Mouse (Mus musculus) hematopoietic multipotent progenitor cell, adult 10-12 weeks (in vitro differentiated cells): ENCODE results near the gene Nr2f6. TPM values are rescaled to one million over a fixed set of nuclear protein-coding genes. Genes with fewer than 3 reads are reported as not detected.

Experiments
- polyA plus RNA-seq: library from polyadenylated mRNA; stranded (reverse); fragments of >175 nt; gene quantifications from 2 replicates; pipeline ENCODE4 v1.2.3, GENCODE M21; 2012; ENCODE audit warnings: low replicate concordance

Gene Nr2f6
- polyA plus RNA-seq, result 47.0 and 71.0 TPM in 2 replicates

DNA sequence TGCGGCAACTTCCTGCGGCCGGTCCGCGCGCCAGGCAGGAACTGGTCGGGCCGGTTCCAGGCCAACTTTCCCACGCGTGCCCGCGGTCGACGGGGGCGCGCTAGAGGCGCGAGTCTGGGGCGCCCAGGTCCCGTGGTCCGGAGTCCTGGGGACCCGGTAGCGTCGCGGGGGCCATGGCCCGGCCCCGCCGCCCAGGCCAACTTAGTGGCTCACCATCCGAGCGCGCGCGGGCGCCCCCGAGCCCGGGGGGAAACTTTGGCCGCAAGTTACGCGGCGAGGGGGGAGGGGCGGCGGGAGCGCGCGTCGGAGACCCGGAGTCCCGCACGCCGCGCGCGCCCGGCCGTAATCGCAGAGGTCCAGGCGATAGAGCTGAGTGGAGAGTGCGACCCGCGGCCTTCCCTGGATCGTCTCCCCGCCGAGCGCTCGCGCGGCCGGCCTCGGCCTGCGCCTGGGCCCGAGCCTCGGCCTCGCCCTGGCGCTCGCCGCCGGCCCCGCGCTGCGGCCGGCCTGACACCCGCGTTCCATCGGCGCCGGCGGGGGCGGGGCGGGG lies at the start of gene Nr2f6:
Gene Nr2f6, minus strand, starts transcription at position 540 of the 550 bp plus-strand sequence.

DNA sequence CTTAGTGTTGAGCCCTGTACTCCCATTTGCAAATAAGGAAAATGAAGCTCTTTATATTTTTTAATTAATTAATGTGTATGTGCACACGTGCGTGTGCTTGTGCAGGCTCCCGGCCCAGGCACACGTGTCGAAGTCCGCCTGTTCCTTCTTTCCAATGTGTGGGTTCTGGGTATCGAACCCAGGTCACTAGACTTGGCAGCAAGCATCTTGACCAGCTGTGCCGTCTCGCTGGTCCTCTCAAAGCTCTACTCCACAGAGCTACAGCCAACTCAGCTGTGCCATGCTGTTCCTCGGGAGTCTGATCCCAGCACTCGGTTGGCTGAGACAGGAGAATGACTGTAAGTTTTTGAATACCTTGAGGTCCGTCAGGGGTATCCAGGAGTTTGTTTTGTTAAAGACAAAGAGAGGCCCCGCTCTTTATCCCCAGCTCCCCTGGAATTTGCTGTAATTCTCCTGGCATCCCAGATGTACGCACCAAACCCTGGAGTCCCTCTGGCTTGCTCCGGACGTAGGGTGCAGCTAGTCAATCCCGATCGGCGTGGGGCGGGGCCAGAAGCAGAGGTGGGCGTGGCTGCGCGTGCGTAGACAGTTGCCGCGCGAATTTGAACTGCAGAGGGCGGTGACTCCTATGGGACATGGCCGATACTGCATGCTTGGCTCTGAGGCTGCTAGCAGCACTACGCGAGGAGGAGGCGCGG lies 23.8 kb upstream of the Nr2f6 start, which contains the start of gene Ankle1:
Gene Ankle1, plus strand, starts transcription at position 610 of the 698 bp plus-strand sequence.

DNA sequence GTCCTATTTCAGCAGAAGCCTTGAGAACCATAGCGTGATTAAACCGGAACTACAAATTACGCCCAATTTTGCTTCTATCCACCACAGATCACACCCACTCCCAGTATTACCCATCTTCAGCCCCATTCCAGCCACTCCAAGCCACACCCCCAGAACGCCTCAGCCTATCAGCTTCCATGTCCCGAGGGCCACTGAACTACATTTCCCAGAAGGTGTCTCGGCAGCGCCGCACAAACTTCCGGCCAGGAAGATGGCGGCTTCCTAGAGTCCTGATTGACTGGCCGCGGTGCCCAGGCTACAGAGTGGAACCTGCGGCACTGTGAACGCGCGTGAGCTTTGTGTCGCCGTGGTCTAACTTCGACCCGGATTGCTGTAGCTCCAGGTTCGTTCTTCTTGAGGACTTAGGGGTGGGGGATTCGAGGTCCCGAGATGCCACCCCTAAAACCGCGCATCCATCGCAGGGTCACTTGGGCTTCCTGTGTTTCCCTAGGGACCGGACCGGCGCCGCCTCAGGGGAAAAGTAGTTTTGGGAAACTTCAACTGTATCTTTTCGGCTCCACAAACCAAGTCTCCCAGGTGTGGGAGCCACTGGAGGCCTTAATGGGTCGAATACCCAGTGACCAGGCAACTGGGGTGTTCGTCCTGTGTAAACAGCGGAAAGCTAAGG lies 15.0 kb upstream of the Nr2f6 start, which contains the start of gene Babam1:
Gene Babam1, plus strand, starts transcription at position 223 of the 667 bp plus-strand sequence.

DNA sequence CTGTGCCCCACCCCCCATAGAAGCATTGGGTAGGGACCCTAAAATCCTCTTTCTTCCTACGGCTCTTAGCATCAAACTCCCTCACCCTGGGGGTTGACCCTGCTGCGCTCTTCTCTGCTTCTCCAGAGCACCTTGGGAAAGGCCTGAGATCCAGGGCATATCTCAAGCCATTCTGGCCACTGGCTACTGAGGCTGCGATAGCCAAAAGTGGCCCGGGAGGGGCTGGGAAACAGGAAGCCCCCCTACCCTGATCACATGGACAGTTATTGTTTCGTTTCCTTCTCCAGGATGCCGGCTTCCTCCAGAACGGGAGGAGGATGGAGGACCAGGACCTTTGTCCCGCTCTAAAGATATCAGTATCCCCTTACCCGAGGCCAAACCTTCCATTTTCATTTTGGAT lies 13.9 kb upstream of the Nr2f6 start, which contains the start of gene Ushbp1:
Gene Ushbp1, minus strand, starts transcription at position 174 of the 400 bp plus-strand sequence.

DNA sequence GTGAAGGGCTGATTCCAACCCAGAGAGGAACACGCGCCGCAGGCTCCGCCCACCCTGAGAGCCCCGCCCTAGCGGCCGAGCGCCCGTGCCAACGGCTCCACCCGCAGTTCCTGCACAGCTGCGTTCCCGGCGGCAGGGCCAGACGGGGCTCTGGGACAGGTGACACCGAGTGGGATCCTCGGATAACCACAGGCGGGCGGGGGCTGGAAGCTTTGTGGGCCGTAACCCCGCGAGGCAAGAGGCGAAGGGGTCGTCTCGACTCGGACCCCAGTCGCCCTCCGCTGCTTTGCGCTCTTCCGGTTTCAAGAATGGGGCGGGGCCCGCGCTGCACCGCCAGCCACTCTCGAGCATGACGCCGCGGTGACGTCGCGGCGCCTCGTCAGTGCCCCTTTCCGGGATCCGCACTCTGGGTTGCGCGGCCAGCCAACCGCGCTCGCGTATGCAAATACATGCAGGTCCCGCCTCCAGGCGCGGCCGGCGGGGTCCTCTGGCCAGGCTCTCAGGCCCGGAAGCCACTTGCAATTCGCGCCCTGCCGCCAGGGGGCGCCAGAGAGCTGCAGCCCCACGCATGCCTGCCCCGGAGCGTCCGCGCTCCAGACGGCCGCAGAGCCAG lies 10.4 kb downstream of the Nr2f6 start, which contains the start of gene Ocel1:
Gene Ocel1, plus strand, starts transcription at position 63 of the 613 bp plus-strand sequence.

DNA sequence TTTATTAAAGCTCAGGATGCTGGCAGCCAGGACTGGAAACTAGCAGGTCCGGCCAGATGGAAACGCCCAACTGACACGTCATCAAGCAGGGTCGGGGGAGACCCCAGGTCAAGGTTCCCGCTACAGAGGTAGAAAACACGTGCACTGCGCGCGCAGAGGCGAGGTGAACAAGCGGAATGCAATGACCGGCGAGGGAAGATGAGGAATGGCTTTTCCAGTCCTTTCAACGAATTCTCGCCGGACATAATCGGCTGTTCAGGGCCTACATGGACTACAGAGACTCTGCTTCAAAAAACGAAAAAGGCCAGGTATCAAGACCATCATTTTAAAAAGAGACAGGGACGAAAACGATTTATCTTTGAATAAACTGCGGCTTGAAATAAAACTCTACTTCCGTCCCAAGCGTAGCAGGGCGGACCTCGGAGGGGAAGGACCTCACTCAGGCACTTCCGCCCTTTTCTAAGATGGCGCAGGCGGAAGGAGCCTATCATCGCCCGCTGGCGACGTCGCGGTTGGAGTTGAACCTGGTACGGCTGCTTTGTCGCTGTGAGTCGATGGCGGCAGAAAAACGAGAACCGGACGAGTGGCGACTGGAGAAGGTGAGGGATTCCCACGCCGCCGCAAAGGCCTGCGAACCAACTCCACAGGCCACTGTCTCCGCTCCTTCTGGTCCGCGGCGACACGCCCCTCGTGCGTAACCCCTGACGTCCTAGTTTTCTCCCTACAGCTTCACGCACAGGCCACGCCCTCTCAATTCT lies 14.8 kb downstream of the Nr2f6 start, which contains the start of gene Use1:
Gene Use1, plus strand, starts transcription at position 78 of the 758 bp plus-strand sequence.

Other genes starting within 250 kb of the Nr2f6 start
- 99.7 and 179 TPM in 2 replicates for gene Myo9b, start 109.2 kb downstream of the Nr2f6 start, polyA plus RNA-seq
- 8.3 and 12.3 TPM in 2 replicates for gene Haus8, start 109.0 kb downstream of the Nr2f6 start, polyA plus RNA-seq
- gene Use1, start 15.1 kb downstream of the Nr2f6 start, polyA plus RNA-seq, result 230 and 318 TPM in 2 replicates
- 49.5 and 128 TPM in 2 replicates for gene Ocel1, start 10.7 kb downstream of the Nr2f6 start, polyA plus RNA-seq
- 0.64 and 1.2 TPM in 2 replicates for gene Ushbp1, start 13.8 kb upstream of the Nr2f6 start, polyA plus RNA-seq
- gene Babam1, start 14.9 kb upstream of the Nr2f6 start, polyA plus RNA-seq, result 86.4 and 115 TPM in 2 replicates
- gene Ankle1, start 24.1 kb upstream of the Nr2f6 start, polyA plus RNA-seq, result 4.4 and 11.0 TPM in 2 replicates
- 63.5 and 128 TPM in 2 replicates for gene Abhd8, start 81.7 kb upstream of the Nr2f6 start, polyA plus RNA-seq
- gene Mrpl34, start 83.0 kb upstream of the Nr2f6 start, polyA plus RNA-seq, result 62.6 and 70.7 TPM in 2 replicates
- 230 and 542 TPM in 2 replicates for gene Dda1, start 87.2 kb upstream of the Nr2f6 start, polyA plus RNA-seq
- 8.3 and 23.9 TPM in 2 replicates for gene Ano8, start 104.0 kb upstream of the Nr2f6 start, polyA plus RNA-seq
- 21.2 and 52.5 TPM in 2 replicates for gene Gtpbp3, start 106.1 kb upstream of the Nr2f6 start, polyA plus RNA-seq
- 7.0 and 42.5 TPM in 2 replicates for gene Plvap, start 129.8 kb upstream of the Nr2f6 start, polyA plus RNA-seq
- 0.10 TPM in 1 of 2 replicates, not detected in the other for gene Ccdc194, start 143.8 kb upstream of the Nr2f6 start, polyA plus RNA-seq
- gene Bst2, start 155.5 kb upstream of the Nr2f6 start, polyA plus RNA-seq, result 136 and 509 TPM in 2 replicates
- gene Mvb12a, start 161.0 kb upstream of the Nr2f6 start, polyA plus RNA-seq, result 126 and 231 TPM in 2 replicates
- 0.84 and 2.7 TPM in 2 replicates for gene Tmem221, start 176.9 kb upstream of the Nr2f6 start, polyA plus RNA-seq
- gene Nxnl1, start 184.6 kb upstream of the Nr2f6 start, polyA plus RNA-seq, result 0.04 TPM in 1 of 2 replicates, not detected in the other
- 14.2 and 19.8 TPM in 2 replicates for gene Slc27a1, start 186.9 kb upstream of the Nr2f6 start, polyA plus RNA-seq
- 279 and 289 TPM in 2 replicates for gene Pgls, start 210.2 kb upstream of the Nr2f6 start, polyA plus RNA-seq
- 109 and 215 TPM in 2 replicates for gene Fam129c, start 215.7 kb upstream of the Nr2f6 start, polyA plus RNA-seq
- 60.9 and 103 TPM in 2 replicates for gene Colgalt1, start 229.0 kb upstream of the Nr2f6 start, polyA plus RNA-seq